Mouse (Mus musculus) frontal cortex, adult (tissue): ENCODE data around the gene Nucb1.
A peak's percentile ranks its signal among the peaks of the same experiment; 100 is the strongest.
"Not testable (repeated sequence)": the region's sequence is repeated elsewhere in the genome, so short reads cannot be mapped to it uniquely, and the experiment has no call there.

Source experiments
- ATAC-seq: cut with Nextera tagmentation; 2 replicates; pipeline ENCODE4 v1.9.2; 2017; ENCODE audit warnings: mild to moderate bottlenecking, moderate library complexity, mixed read lengths; ENCODE audit not compliant: low TSS enrichment

Gene Nucb1

DNA sequence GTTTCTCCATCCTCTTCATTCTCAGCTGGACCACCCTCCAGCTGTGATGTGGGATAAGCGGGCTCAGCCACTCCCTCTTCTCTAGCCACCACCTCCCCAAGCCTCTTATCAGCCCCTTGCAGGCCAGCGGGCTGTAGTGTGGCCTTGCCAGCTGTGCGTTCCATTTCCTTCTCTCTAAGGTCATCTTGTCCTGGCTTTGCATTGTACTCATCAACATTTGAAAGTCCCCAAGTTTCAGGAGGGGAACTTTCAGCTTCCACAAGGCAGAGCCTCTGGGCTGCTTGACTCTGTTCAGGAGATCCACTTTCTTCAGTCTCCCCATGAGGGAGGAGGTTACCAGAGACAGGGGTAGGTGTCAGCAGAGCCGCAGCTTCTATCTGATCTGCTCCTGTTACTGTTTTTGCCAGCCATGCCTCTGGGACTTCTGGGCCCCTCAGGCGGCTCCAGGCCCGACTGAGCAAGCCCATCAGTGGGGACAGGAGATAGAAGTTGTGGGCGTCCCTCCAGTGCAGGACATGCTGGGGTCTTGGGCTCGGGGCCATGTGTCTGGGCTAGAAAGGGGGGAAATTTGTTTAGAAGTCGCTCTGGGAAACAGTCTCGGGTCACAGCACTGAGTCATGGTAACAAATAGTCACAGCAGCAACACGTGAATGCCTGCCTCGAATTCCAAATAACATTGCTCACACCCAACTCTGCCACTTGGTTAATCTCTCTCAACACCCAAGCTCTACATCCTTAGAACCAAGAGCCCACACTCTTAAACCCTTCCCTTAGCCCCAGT is 14.8 kb upstream of the Nucb1 start:
- no peak for ATAC-seq

DNA sequence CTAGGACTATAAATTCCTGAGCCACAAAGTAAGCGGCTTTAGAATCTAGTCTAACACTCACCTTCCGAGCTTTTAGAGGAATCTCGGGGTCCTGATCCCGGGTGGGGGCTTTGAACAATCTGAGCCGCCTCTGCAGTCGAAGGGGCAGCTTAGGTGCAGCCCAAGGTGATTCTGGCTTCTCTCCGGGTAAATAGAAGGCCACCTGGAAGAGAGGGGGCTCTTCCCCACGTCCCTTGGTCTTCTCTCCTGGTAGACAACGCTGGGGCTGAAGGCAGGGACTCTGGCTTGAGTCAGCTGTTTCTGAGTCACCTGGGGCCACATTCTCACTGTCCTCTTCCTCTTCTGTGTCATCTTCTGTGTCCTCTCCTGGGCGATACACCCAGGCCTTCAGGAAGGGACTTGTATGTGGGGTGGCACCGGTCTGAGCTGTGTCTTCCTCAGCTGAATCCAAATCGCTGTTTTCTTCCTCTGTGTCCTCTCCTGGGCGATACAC is 13.5 kb upstream of the Nucb1 start:
- no peak for ATAC-seq

DNA sequence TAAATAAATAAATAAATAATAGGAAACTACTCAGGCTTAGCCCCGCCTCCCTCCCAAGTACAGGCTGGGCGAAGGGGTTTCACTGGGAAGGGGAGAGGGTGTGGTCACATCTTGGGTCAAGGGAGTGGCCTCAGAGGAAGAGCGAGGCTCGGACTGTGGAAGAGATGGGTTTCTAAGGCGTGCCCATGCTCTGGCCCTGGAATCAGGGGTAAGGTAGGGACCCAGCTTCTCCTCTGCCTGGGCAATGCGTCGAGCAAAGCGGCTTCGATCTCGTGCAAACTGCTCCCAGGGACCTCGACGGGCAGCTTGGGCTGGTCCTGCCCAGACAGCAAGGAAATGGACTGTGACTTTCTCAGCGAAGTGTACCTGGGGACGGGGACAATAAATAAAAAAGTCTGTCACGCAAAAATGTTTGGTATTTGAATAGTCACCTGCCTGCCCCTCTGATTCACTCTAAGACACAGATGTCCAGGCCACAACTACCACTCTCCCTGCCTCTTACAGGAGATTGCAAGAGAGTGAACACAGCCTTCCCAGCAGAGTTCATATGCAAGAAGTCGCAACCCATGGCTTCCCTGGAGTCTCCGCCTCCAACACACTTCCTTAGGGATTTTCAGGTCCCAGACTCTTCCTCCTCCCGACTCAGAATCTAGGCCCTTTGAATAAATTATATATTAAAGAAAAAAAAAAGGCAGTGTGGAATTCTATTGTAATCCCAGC is 12.9 kb upstream of the Nucb1 start:
- ATAC-seq, result no peak

DNA sequence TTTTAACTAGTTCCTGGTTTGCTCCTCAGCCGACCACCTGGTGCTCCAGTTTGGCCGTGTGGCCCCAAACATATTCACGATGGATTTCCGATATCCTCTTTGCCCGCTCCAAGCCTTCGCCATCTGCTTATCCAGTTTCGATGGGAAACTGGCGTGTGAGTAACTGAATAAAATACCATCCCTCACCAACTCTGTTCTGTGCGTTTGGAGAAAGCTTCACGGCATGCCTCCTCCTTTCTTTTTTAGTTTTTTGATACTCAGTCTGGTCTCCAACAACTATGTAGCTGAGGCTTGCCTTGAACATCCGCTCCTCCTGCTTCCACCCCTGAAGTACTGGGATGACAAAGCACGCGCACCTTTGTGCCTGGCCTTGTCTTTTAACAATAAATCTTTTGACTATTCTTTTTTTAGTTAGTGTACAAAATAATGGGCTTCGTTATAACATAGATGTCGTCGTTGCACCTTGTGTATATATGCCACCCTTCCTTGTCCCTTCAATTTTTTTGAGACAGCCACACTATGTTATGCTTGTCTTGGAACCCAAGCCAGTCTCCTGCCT is 12.1 kb upstream of the Nucb1 start:
- ATAC-seq, result no peak

GRCm38 (mm10) chr7:45521728-45522184 is 11.6 kb upstream of the Nucb1 start:
- peak; percentile 74 for ATAC-seq

- no peak for ATAC-seq
Observed at GRCm38 (mm10) chr7:45520605-45521004, 10.4 kb upstream of the Nucb1 start.

- no peak for ATAC-seq
Observed at GRCm38 (mm10) chr7:45519345-45520120, 9.3 kb upstream of the Nucb1 start.

GRCm38 (mm10) chr7:45518618-45519017 is 8.4 kb upstream of the Nucb1 start:
- ATAC-seq, result no peak

GRCm38 (mm10) chr7:45516846-45517245 is 6.6 kb upstream of the Nucb1 start:
- not testable (repeated sequence) for ATAC-seq

DNA sequence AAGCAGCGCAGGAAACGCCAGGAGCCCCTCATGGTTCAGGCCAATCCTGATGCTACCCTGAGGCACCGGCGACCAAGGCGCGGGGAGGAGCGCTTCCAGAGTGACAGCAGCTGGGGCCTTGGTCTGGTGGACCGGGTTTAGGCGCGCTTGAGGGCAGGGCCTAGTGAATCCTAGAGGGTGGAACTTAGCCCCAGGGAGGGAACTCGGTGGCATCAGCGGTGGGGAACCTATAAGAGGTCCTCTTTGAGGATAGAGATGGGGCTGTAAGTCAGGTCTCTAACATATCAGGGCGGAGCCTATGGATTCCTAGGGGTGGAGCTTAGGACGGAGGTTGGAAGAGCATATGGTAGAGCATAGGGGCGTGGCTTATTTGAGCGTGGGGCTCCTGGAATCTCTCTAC is 5.2 kb upstream of the Nucb1 start:
- no peak for ATAC-seq

DNA sequence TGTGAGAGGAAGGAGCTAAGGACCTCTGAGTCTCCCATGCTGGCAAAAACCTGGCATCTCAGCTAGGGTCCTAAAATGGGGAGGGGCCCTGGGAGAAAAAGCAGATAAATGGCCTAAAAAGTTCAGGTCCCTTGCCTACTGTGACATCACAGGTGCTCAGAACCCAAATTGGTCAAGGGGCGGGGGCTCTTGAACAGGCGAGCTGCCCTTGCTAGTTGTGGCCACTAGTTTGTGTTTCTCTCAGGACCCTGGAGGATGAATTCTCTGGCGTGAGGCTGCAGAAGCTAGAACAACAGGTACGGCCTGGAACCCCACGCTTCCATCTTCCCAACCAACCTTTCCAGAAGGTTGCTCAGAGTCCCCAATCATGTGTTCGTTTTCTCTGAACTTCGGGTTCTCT is 4.2 kb upstream of the Nucb1 start:
- ATAC-seq, result no peak

GRCm38 (mm10) chr7:45509181-45509882 is 874 bp downstream of the Nucb1 start:
- ATAC-seq, result peak; percentile 21; the same call in 1 of the 2 replicates

DNA sequence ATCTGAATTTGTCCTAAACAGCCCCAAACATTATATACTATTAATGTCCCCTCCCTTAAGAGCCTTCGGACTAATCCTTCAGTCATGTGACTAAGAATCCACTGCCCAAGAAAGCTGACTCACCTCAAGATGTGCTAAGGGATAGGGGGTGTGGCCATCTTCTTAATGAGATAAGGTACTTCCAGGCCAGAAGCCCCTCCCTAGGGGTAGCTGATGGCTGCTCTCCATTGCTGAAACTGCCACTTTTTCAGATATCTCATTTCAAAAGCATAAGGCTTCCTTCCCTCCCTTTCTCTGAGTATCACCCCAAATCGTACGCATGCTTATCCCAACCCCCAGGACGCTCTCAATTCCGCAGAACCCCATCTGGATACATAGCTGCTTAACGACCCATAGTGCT is 1.6 kb downstream of the Nucb1 start:
- no peak for ATAC-seq

DNA sequence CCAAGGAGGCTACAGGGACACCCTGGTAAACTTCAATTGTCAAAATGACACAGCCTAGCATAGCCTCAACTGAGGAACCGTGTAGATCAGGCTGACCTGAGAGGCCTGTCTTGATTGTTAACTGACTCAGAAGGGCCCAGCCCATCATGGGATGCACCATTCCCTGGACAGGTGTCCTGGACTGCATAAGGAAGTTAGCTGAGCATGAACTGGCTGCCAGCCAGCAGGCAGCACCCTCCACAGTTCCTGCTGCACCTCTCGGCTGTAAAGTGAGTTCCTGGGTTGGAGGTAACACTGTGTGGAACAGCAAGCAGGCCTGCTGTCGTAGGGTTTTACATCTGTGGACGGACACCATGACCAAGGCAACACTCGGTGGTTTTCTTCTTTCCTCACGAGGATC is 2.6 kb downstream of the Nucb1 start:
- no peak for ATAC-seq

DNA sequence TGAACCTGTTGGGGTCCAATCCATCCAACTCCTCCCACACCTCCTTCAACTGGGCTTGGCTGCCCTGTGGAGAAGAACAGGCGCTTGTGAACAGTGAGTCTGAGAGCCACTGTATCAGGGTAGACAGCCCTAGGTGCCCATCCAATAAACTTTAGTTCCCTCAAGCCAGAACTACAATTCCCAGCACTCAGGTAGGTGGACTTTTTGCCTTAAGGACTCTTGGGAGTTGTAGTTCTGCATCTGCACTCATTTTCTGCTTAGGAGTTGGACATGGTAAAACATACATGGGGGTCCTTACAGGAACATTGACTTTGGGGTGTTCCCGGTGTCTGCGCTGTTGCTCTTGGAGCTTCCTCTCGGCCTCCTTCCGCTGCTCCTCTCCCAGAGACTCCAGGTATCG is 11.8 kb downstream of the Nucb1 start:
- no peak for ATAC-seq

DNA sequence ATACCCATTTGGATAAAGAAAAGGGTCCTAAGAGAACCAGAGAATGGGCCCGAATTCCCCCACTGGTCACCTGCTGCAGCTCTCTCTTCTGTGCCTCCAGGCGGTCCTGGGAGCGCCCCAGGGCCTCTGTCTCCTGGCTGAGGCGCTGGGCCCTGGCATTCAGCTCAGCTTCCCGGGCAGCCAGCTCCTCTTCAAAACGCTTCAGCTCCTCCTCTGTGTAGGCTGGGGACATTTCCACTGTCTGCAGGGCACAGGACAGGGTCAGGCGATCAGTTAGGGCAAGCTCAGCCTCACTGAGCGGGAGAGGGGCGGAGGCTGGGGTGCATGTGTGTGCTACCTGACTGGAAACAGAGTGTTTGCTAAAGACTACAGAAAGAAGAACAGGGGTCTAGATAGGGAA is 15.7 kb downstream of the Nucb1 start:
- no peak for ATAC-seq

DNA sequence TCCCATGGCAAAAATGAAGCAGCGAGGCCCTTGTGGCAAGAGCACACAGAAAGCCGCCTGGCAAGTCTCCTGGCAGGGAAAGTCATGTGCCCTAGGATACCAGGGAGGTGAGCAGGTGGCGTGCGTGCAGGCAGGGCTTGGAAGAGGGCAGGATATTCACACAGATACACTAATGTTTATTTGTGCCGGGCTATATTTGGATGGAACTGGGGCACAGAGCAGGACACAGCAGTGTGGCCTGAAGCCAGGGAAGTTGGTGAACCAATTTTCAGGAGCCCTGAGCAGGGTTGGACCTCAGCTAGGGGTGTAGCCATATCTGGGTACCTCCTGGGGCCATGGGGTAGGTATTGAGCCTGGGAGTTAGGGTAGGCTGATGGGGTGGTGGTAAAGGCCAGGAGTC is 17.3 kb downstream of the Nucb1 start:
- no peak for ATAC-seq

- ATAC-seq, result no peak
Observed at GRCm38 (mm10) chr7:45492225-45492844, 17.9 kb downstream of the Nucb1 start.

GRCm38 (mm10) chr7:45491264-45491663 is 18.9 kb downstream of the Nucb1 start:
- ATAC-seq, result no peak

GRCm38 (mm10) chr7:45490822-45491221 is 19.4 kb downstream of the Nucb1 start:
- ATAC-seq, result peak; percentile 55; the same call in 1 of the 2 replicates

- no peak for ATAC-seq
Observed at GRCm38 (mm10) chr7:45489578-45489977, 20.6 kb downstream of the Nucb1 start.
